Mouse (Mus musculus): ENCODE measurements around the gene Vmo1.

DNA sequence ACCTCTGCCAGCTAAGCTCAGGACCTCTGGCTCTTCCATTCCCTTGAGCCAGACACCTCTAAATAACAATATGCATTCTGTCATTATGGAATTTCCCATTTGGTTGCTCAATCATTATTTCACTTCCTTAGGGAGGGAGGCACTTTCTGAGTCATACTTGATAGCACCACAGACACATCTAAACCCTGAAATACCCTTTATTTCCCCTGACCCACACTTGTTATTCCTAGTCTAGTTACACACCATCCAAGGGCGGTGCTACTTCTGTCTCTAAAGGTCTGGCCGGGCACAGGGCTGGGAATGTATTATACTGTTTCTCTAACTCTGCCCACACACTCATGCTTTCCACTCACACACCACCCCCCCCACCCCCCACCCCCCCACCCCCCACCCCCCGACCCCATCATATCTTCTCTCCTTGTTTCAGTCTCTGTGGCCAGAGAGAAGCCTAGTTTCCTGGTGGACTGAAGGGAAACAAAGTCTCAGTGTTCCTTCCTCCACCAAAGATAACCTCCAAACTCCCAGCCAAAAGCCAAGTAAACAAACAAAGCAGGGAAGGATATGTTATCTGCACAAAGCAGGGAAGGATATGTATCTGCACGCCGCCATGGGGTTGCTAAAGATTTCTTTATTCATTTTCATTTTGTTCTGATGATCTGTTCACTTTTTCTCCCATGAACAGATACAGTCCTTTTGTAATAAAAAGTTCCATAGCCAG lies 46.4 kb downstream of the Vmo1 start:
- no peak for TF ChIP-seq ZC3H11A (IDR thresholded peaks at IDR 0.05; ENCODE audit: low read depth, low read length)
- no peak for TF ChIP-seq USF2 (IDR thresholded peaks at IDR 0.05; ENCODE audit: borderline replicate concordance in 1 of 2, insufficient read depth in 1 of 2, low read depth in 1 of 2, low read length in 2 of 2)
- TF ChIP-seq KAT2A (conservative IDR thresholded peaks at IDR 0.05; ENCODE audit: low read depth, low read length): no peak
- TF ChIP-seq ZMIZ1 (IDR thresholded peaks at IDR 0.05; ENCODE audit: low read depth, low read length): no peak

All from MEL (cell line).